Mouse (Mus musculus) right cerebral cortex, postnatal 10 days (tissue): Measurements from ENCODE around the gene Dolk.

Experiments
- DNase-seq, 2 experiments: peaks; one replicate each; pipeline ENCODE4 v3.0.0; 2021; ENCODE audit warnings: low spot score in 2 of 2

Gene Dolk

GRCm38 (mm10) chr2:30286192-30287026 lies at the start of gene Dolk, which contains the start of gene Nup188:
Gene Dolk (minus strand): TSS chr2:30286334.
Gene Nup188 (plus strand): TSS chr2:30286397.
- peak; percentile 97 to 99 for DNase-seq

- no peak for DNase-seq
Observed at GRCm38 (mm10) chr2:30335324-30335723, 49.2 kb upstream of the Dolk start.

- no peak for DNase-seq
Observed at GRCm38 (mm10) chr2:30328791-30329190, 42.7 kb upstream of the Dolk start.

- no peak for DNase-seq
Observed at GRCm38 (mm10) chr2:30327276-30327675, 41.1 kb upstream of the Dolk start.

GRCm38 (mm10) chr2:30325296-30325695 lies 39.2 kb upstream of the Dolk start:
- DNase-seq: no peak

- DNase-seq: no peak
Observed at GRCm38 (mm10) chr2:30323111-30323510, 37.0 kb upstream of the Dolk start.

GRCm38 (mm10) chr2:30319260-30319659 lies 33.1 kb upstream of the Dolk start:
- no peak for DNase-seq

GRCm38 (mm10) chr2:30316955-30317354 lies 30.8 kb upstream of the Dolk start:
- DNase-seq: no peak

GRCm38 (mm10) chr2:30316136-30316535 lies 30.0 kb upstream of the Dolk start:
- no peak for DNase-seq

- DNase-seq: no peak
Observed at GRCm38 (mm10) chr2:30311481-30311880, 25.3 kb upstream of the Dolk start.

GRCm38 (mm10) chr2:30309351-30309750 lies 23.2 kb upstream of the Dolk start:
- DNase-seq: no peak

- DNase-seq: no peak
Observed at GRCm38 (mm10) chr2:30306087-30306486, 20.0 kb upstream of the Dolk start.

GRCm38 (mm10) chr2:30299966-30300365 lies 13.8 kb upstream of the Dolk start:
- no peak for DNase-seq

GRCm38 (mm10) chr2:30299525-30299924 lies 13.4 kb upstream of the Dolk start:
- no peak for DNase-seq

GRCm38 (mm10) chr2:30287027-30287373 lies 866 bp upstream of the Dolk start:
- no peak for DNase-seq

GRCm38 (mm10) chr2:30285416-30286181 lies 535 bp downstream of the Dolk start:
- DNase-seq: peak; percentile 38 to 42

- DNase-seq: no peak
Observed at GRCm38 (mm10) chr2:30285004-30285403, 1.1 kb downstream of the Dolk start.

GRCm38 (mm10) chr2:30283193-30283592 lies 2.9 kb downstream of the Dolk start:
- DNase-seq: no peak

- no peak for DNase-seq
Observed at GRCm38 (mm10) chr2:30281651-30282050, 4.5 kb downstream of the Dolk start.

GRCm38 (mm10) chr2:30280743-30281142 lies 5.4 kb downstream of the Dolk start, which contains the start of gene Gm28038:
Gene Gm28038 (plus strand): TSS chr2:30281043.
- no peak for DNase-seq

- DNase-seq: peak; percentile 81 to 83
Observed at GRCm38 (mm10) chr2:30270134-30270533, 16.0 kb downstream of the Dolk start.

GRCm38 (mm10) chr2:30269241-30269990 lies 16.7 kb downstream of the Dolk start:
- DNase-seq: peak in 1 of 2 experiments; percentile 25
